Mouse (Mus musculus): ENCODE results near the gene Pex16. TPM values are rescaled to one million over a fixed set of nuclear protein-coding genes. Genes with fewer than 3 reads are reported as not detected.

The Pex16 gene
- not detected for polyA plus RNA-seq (2014; fragmentation: Illumina TruSeq; extraction: RNeasy Lipid Tissue Mini Kit (QIAGEN cat#74804); ENCODE audit: low replicate concordance)

DNA sequence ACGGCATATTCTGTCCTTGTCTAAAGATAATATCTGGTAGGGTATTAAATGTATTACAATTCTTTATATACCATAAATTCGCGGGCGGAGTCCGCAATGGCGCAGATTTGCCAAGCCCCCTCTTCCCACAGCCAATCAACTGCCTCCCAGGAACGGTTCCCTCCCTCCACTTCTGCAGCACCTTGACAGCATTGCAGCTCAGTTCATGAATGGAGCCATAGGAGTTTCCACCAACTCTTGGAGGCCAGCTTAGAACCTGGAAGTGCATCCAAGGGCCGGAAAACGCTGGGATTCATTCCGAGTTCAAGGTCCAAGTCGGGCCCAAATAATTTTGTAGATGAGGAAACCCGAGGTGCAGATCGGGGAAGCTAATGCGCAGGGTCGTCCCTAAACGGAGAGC lies at the start of gene Pex16, which contains the start of gene Large2:
Pex16 (plus strand) TSS at position 163 of the 400 bp plus-strand sequence.
Large2 (minus strand) TSS at position 356 of the 400 bp plus-strand sequence.

GRCm38 (mm10) chr2:92381901-92382588 lies 7.6 kb downstream of the Pex16 start, which contains the start of gene 1700029I15Rik:
1700029I15Rik (plus strand) TSS chr2:92382538.

DNA sequence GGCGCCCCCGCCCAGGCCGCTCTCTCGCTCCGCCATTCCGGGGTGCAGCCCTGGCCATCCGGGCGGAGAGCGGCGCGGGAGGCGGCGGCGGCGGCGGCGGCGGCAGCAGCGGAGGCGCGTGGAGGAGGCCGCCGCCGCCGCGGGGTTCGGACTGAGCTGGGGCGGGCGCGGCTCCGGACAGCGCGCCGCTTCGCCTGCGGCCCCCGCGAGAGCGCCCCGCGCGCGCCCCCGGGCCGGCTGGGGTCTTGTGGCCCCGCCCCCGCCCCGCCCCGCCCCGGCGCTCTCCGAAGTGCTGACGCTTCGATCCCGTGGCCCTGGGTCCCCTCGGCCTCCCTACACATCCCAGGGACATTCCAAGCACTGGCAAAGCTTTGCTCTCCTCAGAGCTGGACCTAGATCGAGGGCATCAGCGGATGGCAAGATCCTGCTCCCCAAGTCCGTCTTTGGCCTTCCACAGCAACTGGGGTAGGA lies 26.6 kb downstream of the Pex16 start, which contains the start of gene Mapk8ip1:
Mapk8ip1 (minus strand) TSS at position 173 of the 471 bp plus-strand sequence.

Other genes starting within 250 kb of the Pex16 start
- gene Large2, start 193 bp downstream of the Pex16 start, polyA plus RNA-seq (2014; fragmentation: Illumina TruSeq; extraction: RNeasy Lipid Tissue Mini Kit (QIAGEN cat#74804); ENCODE audit: low replicate concordance) = 0.71 TPM
- gene 1700029I15Rik, start 7.9 kb downstream of the Pex16 start, polyA plus RNA-seq (2014; fragmentation: Illumina TruSeq; extraction: RNeasy Lipid Tissue Mini Kit (QIAGEN cat#74804); ENCODE audit: low replicate concordance) = not detected
- 0.22 TPM for gene Mapk8ip1, start 26.6 kb downstream of the Pex16 start, polyA plus RNA-seq (2014; fragmentation: Illumina TruSeq; extraction: RNeasy Lipid Tissue Mini Kit (QIAGEN cat#74804); ENCODE audit: low replicate concordance)
- 0.52 TPM for gene Cry2, start 59.4 kb downstream of the Pex16 start, polyA plus RNA-seq (2014; fragmentation: Illumina TruSeq; extraction: RNeasy Lipid Tissue Mini Kit (QIAGEN cat#74804); ENCODE audit: low replicate concordance)
- 6.3 TPM for gene Slc35c1, start 85.9 kb downstream of the Pex16 start, polyA plus RNA-seq (2014; fragmentation: Illumina TruSeq; extraction: RNeasy Lipid Tissue Mini Kit (QIAGEN cat#74804); ENCODE audit: low replicate concordance)
- gene Chst1, start 225.0 kb downstream of the Pex16 start, polyA plus RNA-seq (2014; fragmentation: Illumina TruSeq; extraction: RNeasy Lipid Tissue Mini Kit (QIAGEN cat#74804); ENCODE audit: low replicate concordance) = 0.48 TPM